Mouse (Mus musculus) kidney, adult 2 months (tissue): ENCODE measurements around the gene Smug1. TPM values are rescaled to one million over a fixed set of nuclear protein-coding genes. Genes with fewer than 3 reads are reported as not detected.

Experiments used
- DNase-seq: peaks from one replicate; pipeline ENCODE4 v3.0.0; 2021
- H3K27ac ChIP-seq: fragments of 200-500 bp; 2 replicates; pipeline ENCODE4 v1.5.1; 2012; ENCODE audit warnings: low read depth, low read length, control low read depth, inconsistent platforms; ENCODE audit not compliant: insufficient read depth
- H3K27me3 ChIP-seq: fragments of 200-500 bp; replicated peaks from 2 replicates; pipeline ENCODE4 v1.6.1; 2012; ENCODE audit warnings: mild to moderate bottlenecking, moderate library complexity, low read length, inconsistent platforms; ENCODE audit not compliant: control insufficient read depth, insufficient read depth
- H3K36me3 ChIP-seq: fragments of 200-500 bp; 2 replicates; pipeline ENCODE4 v1.6.1; 2012; ENCODE audit warnings: mild to moderate bottlenecking, moderate library complexity, low read length, inconsistent platforms; ENCODE audit not compliant: control insufficient read depth, insufficient read depth
- H3K4me1 ChIP-seq: fragments of 200-500 bp; 2 replicates; pipeline ENCODE4 v1.6.1; 2011; ENCODE audit warnings: low read length; ENCODE audit not compliant: control insufficient read depth, insufficient read depth
- H3K4me3 ChIP-seq: fragments of 200-500 bp; 2 replicates; pipeline ENCODE4 v1.5.1; 2011; ENCODE audit warnings: mild to moderate bottlenecking, low read depth, low read length, control low read depth; ENCODE audit not compliant: insufficient read depth
- CTCF ChIP-seq: fragments of 200-500 bp; conservative IDR thresholded peaks from 2 replicates; pipeline ENCODE4 v1.5.1; 2011; ENCODE audit warnings: low read depth, mild to moderate bottlenecking, control low read depth, low read length, moderate library complexity, mixed read lengths; ENCODE audit not compliant: insufficient read depth, insufficient read length
- POLR2A ChIP-seq: fragments of 200-500 bp; IDR thresholded peaks from one replicate; pipeline ENCODE4 v1.6.1; 2011; ENCODE audit warnings: low read depth, low read length, control low read depth
- WGBS: fragments of 180-500 bp; shearing (Covaris S2); methylation state at CpG from one replicate; pipeline ENCODE4 v1.1.7; 2018; 5-methylcytosine and 5-hydroxymethylcytosine counted together
- polyA plus RNA-seq: library from polyadenylated mRNA; depleted of rRNA; stranded (reverse); fragments of >200 nt; gene quantifications from 2 replicates; pipeline ENCODE4 v1.2.3, GENCODE M21; 2012

Gene Smug1
- polyA plus RNA-seq, 1 experiment = 15.5 TPM

- DNase-seq = peak; percentile 96
- Histone ChIP-seq H3K27ac (no peak overlapping the region), H3K36me3 (no peaks in the 10 kb centered on the region), H3K4me3 (no peak overlapping the region), H3K4me1 (no peaks in the 10 kb centered on the region; the same call in 1 of the 2 replicates), H3K27me3 (no peaks in the 10 kb centered on the region)
- TF ChIP-seq CTCF (peak; percentile 97), POLR2A (no peak)
- WGBS = 3% methylated on average over 18 of the region's 18 CpGs
Measured at GRCm38 (mm10) chr15:103176874-103177421, 10.1 kb upstream of the Smug1 start.

- Histone ChIP-seq H3K27ac (no peak overlapping the region), H3K36me3 (no peaks in the 10 kb centered on the region), H3K4me1 (peaks cover 10% of the 10 kb centered on the region; the same call in 1 of the 2 replicates), H3K4me3 (no peak overlapping the region), H3K27me3 (no peaks in the 10 kb centered on the region)
- no peak for TF ChIP-seq POLR2A
- no peak for TF ChIP-seq CTCF
- 70% methylated on average over 5 of the region's 5 CpGs for WGBS
- DNase-seq = peak; percentile 65
Measured at GRCm38 (mm10) chr15:103173251-103173650, 6.4 kb upstream of the Smug1 start.

DNA sequence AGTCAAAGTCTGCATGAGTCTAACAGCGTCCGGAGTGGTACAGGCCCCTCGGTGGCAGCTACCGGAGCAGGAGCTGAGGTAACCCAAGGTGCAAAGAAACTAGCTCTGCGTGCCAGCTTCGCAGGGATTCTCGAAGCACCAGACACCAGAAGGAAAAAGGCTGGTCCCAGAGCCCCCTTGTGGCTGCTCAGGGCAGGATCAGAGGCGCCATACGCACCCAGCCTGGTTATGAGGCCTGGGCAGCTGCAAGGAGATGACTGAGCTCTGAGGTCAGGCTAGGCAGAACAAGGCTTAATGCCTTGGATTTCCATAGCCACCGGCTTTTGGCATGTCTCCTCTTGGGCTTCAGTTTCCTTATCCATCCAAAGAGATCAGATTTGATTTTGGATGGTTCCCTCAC is 5.6 kb upstream of the Smug1 start:
- TF ChIP-seq POLR2A = no peak
- peak; percentile 70 for TF ChIP-seq CTCF
- H3K4me1 ChIP-seq = peaks cover 10% of the 10 kb centered on the region; the same call in 1 of the 2 replicates
- no peak overlapping the region for H3K4me3 ChIP-seq
- WGBS = 11% methylated on average over 10 of the region's 10 CpGs
- H3K27me3 ChIP-seq = no peaks in the 10 kb centered on the region
- H3K27ac ChIP-seq = no peak overlapping the region
- H3K36me3 ChIP-seq = no peaks in the 10 kb centered on the region
- DNase-seq = peak; percentile 75

- no peaks in the 10 kb centered on the region for H3K36me3 ChIP-seq
- 37% methylated on average over 8 of the region's 8 CpGs for WGBS
- no peaks in the 10 kb centered on the region for H3K27me3 ChIP-seq
- TF ChIP-seq POLR2A (no peak), CTCF (no peak)
- H3K4me3 ChIP-seq = no peak overlapping the region
- DNase-seq = peak; percentile 80
- peaks cover 10% of the 10 kb centered on the region; the same call in 1 of the 2 replicates for H3K4me1 ChIP-seq
- H3K27ac ChIP-seq = no peak overlapping the region
Measured at GRCm38 (mm10) chr15:103171276-103171675, 4.4 kb upstream of the Smug1 start.

GRCm38 (mm10) chr15:103170316-103170679 is 3.4 kb upstream of the Smug1 start:
- no peak for DNase-seq
- H3K36me3 ChIP-seq = no peaks in the 10 kb centered on the region
- peaks cover 10% of the 10 kb centered on the region; the same call in 1 of the 2 replicates for H3K4me1 ChIP-seq
- no peak overlapping the region for H3K4me3 ChIP-seq
- H3K27me3 ChIP-seq = no peaks in the 10 kb centered on the region
- no peak for TF ChIP-seq CTCF
- TF ChIP-seq POLR2A = no peak
- 45% methylated on average over 16 of the region's 16 CpGs for WGBS
- no peak overlapping the region for H3K27ac ChIP-seq

- H3K27ac ChIP-seq = no peak overlapping the region
- no peak for DNase-seq
- no peak overlapping the region; the same call in 1 of the 2 replicates for H3K4me3 ChIP-seq
- no peaks in the 10 kb centered on the region for H3K36me3 ChIP-seq
- no peak for TF ChIP-seq POLR2A
- TF ChIP-seq CTCF = no peak
- H3K27me3 ChIP-seq = no peaks in the 10 kb centered on the region
- WGBS = 35% methylated on average over 26 of the region's 26 CpGs
- peaks cover 10% of the 10 kb centered on the region; the same call in 1 of the 2 replicates for H3K4me1 ChIP-seq
Measured at GRCm38 (mm10) chr15:103169612-103170315, 2.9 kb upstream of the Smug1 start.

DNA sequence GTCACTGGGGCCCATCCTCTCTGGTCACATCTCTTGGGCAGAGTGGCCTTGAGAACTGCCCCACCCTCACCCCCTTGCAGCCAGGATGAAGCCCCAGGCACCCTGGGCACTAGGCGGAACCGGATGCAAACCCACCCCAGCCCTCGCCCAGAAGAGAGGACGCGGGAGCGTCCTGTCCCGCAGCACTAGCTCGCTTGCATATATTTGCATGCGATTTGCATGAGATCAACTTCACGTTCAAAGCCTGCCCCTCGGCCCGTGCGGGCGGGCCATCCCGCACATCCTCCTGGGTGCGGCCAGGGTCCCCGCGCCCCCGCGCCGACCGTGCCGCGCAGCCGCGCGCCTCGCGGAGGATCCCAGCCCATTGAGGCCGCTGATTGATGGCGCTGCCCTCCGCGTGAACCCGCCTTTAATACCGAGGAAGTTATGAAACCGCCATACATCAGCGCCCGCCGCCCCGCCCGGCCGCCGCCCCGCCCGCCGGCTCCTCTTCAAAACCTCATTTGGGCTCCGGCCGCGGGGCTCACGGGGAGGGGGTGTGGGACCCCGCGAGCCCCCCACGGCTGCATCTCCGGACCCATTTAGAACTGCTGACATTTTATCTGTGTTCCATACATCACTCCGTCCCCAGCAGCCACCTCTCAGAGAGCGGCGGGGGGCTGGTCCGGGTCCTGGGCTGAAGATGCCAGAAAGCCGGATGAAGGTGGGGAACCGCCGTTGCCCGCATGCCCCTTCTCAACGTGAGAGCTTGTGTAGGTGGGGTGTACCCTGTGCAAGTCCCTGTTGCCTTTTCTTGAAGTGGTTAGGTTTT is 2.1 kb upstream of the Smug1 start:
- Histone ChIP-seq H3K27ac (no peak overlapping the region), H3K27me3 (no peaks in the 10 kb centered on the region), H3K4me3 (peak overlapping the region; percentile 66), H3K36me3 (no peaks in the 10 kb centered on the region), H3K4me1 (peaks cover 10% of the 10 kb centered on the region; the same call in 1 of the 2 replicates)
- DNase-seq = no peak
- no peak for TF ChIP-seq POLR2A
- TF ChIP-seq CTCF = no peak
- 2% methylated on average over 63 of the region's 63 CpGs for WGBS
